Mouse (Mus musculus): Measurements from ENCODE around the gene Rbmxl2. TPM values are rescaled to one million over a fixed set of nuclear protein-coding genes. Genes with fewer than 3 reads are reported as not detected.

Gene Rbmxl2
- polyA plus RNA-seq (2012; rRNA removed; ENCODE audit: low replicate concordance), result not detected in 2 replicates

GRCm38 (mm10) chr7:107209204-107209860 is at the start of gene Rbmxl2:
Gene Rbmxl2, plus strand, starts transcription at chr7:107209445.

GRCm38 (mm10) chr7:107166690-107167089 is 42.6 kb upstream of the Rbmxl2 start, which contains the start of gene Nlrp14:
Gene Nlrp14, plus strand, starts transcription at chr7:107166990.

Other genes starting within 250 kb of the Rbmxl2 start
- gene Olfr6, start 245.5 kb upstream of the Rbmxl2 start, polyA plus RNA-seq (2012; rRNA removed; ENCODE audit: low replicate concordance), result not detected in 2 replicates
- gene Olfr711, start 234.0 kb upstream of the Rbmxl2 start, polyA plus RNA-seq (2012; rRNA removed; ENCODE audit: low replicate concordance), result not detected in 2 replicates
- gene Olfr2, start 203.4 kb upstream of the Rbmxl2 start, polyA plus RNA-seq (2012; rRNA removed; ENCODE audit: low replicate concordance), result not detected in 2 replicates
- gene Olfr713, start 178.3 kb upstream of the Rbmxl2 start, polyA plus RNA-seq (2012; rRNA removed; ENCODE audit: low replicate concordance), result not detected in 2 replicates
- not detected in 2 replicates for gene Olfr714, start 138.5 kb upstream of the Rbmxl2 start, polyA plus RNA-seq (2012; rRNA removed; ENCODE audit: low replicate concordance)
- not detected in 2 replicates for gene Olfr17, start 116.2 kb upstream of the Rbmxl2 start, polyA plus RNA-seq (2012; rRNA removed; ENCODE audit: low replicate concordance)
- gene Olfr715b, start 99.1 kb upstream of the Rbmxl2 start, polyA plus RNA-seq (2012; rRNA removed; ENCODE audit: low replicate concordance), result not detected in 2 replicates
- not detected in 2 replicates for gene Olfr715, start 78.4 kb upstream of the Rbmxl2 start, polyA plus RNA-seq (2012; rRNA removed; ENCODE audit: low replicate concordance)
- not detected in 2 replicates for gene Olfr716, start 71.1 kb upstream of the Rbmxl2 start, polyA plus RNA-seq (2012; rRNA removed; ENCODE audit: low replicate concordance)
- gene Nlrp14, start 42.5 kb upstream of the Rbmxl2 start, polyA plus RNA-seq (2012; rRNA removed; ENCODE audit: low replicate concordance), result not detected in 2 replicates
- 0.18 and 0.30 TPM in 2 replicates for gene Syt9, start 161.3 kb downstream of the Rbmxl2 start, polyA plus RNA-seq (2012; rRNA removed; ENCODE audit: low replicate concordance)